Mouse (Mus musculus): ENCODE measurements around the gene Map3k14. TPM values are rescaled to one million over a fixed set of nuclear protein-coding genes. Genes with fewer than 3 reads are reported as not detected.

Gene Map3k14
- total RNA-seq, 2 experiments from 2014 or later = 3.7 to 3.8 TPM

DNA sequence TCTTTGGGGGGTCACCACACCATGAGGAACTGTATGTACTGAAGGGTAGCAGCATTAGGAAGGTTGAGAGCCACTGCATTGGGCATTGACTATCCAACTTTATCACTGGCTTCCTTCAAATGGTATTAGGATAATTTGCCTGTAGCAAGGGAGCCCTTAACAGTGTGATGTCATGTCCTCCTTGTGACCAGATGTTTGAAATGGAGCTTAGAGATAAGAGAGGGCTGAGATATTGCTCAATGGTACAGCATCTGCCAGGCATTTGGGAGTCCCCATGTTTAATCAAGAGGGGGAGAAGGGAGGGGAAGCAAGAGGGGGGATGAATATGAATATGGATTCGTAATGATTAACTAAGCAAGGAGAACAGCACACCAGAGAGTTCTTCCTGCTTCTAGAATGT lies 51.9 kb downstream of the Map3k14 start:
- no peak for DNase-seq (ENCODE audit: low spot score in 2 of 2)

- no peak for DNase-seq (ENCODE audit: low spot score in 2 of 2)
Observed at GRCm38 (mm10) chr11:103213712-103214111, 53.6 kb downstream of the Map3k14 start.

- DNase-seq (ENCODE audit: low spot score in 2 of 2) = no peak
Observed at GRCm38 (mm10) chr11:103210291-103210690, 57.0 kb downstream of the Map3k14 start.

- DNase-seq (ENCODE audit: low spot score in 2 of 2) = no peak
Observed at GRCm38 (mm10) chr11:103208458-103208857, 58.8 kb downstream of the Map3k14 start, which contains the start of gene 1700023F06Rik. Gene 1700023F06Rik (minus strand): TSS chr11:103208558.

GRCm38 (mm10) chr11:103206203-103206602 lies 61.1 kb downstream of the Map3k14 start:
- no peak for DNase-seq (ENCODE audit: low spot score in 2 of 2)

- no peak for DNase-seq (ENCODE audit: low spot score in 2 of 2)
Observed at GRCm38 (mm10) chr11:103202376-103202775, 64.9 kb downstream of the Map3k14 start.

- peak; percentile 88 for DNase-seq (ENCODE audit: low spot score in 2 of 2)
Observed at GRCm38 (mm10) chr11:103201664-103202063, 65.6 kb downstream of the Map3k14 start.

- DNase-seq (ENCODE audit: low spot score in 2 of 2) = peak; percentile 68 to 80
Observed at GRCm38 (mm10) chr11:103198911-103199803, 68.1 kb downstream of the Map3k14 start.

GRCm38 (mm10) chr11:103198339-103198738 lies 68.9 kb downstream of the Map3k14 start:
- no peak for DNase-seq (ENCODE audit: low spot score in 2 of 2)

GRCm38 (mm10) chr11:103197340-103197739 lies 69.9 kb downstream of the Map3k14 start:
- no peak for DNase-seq (ENCODE audit: low spot score in 2 of 2)

- DNase-seq (ENCODE audit: low spot score in 2 of 2) = no peak
Observed at GRCm38 (mm10) chr11:103195656-103196055, 71.6 kb downstream of the Map3k14 start.

- no peak for DNase-seq (ENCODE audit: low spot score in 2 of 2)
Observed at GRCm38 (mm10) chr11:103195236-103195635, 72.0 kb downstream of the Map3k14 start.

DNA sequence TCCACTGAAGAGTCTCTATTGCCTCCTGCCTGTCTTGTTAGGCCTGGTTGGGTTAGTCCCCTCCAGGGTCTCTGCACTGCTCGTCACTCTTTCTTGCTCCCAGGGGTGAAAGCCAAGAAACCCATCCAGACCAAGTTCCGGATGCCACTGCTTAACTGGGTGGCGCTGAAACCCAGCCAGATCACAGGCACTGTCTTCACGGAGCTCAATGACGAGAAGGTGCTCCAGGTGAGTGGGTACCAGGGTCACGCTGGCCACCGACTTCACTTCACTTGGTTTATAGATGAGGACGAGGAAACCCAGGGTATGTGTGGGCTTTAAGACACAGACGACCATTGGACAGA lies 73.5 kb downstream of the Map3k14 start:
- no peak for DNase-seq (ENCODE audit: low spot score in 2 of 2)

DNA sequence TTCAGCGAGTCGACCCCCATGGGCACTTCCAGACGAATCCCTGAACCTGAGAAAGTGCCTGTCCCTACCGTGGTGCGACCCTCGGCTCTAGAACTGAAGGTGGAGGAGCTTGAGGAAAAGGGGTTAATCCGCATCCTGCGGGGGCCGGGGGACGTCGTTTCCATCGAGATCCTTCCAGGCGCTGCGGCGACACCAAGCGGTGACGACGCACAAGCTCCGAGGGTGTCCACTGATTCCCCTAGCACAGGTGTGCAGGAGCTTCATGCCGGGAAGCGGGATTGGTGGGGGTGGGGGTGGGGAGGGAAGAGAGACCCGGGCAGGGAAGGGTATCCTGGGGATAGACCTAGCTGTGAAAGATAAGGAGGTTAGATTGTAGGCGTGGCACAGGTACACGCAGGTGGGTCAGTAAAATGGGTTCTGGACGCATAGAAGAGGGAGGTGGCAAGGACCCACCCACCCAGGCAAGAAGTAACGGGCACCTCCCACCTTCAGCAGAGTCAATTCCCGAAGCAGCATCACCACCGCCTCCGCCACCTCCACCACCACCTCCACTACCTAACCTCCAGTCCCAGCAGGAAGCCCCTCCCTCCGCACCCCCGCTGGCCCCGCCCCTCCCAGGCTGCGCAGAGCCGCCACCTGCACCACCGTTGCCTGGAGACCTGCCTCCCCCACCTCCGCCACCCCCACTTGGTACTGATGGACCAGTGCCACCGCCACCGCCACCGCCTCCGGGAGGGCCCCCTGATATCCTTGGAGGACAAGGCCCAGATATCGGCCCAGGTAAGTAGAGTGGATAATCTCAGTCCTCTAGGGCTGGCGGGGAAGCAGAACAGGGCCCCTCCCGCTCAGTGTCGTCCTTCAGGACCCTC lies 74.1 kb downstream of the Map3k14 start:
- peak; percentile 71 to 78 for DNase-seq (ENCODE audit: low spot score in 2 of 2)

GRCm38 (mm10) chr11:103192230-103192955 lies 74.9 kb downstream of the Map3k14 start:
- peak in 1 of 2 experiments; percentile 55 for DNase-seq (ENCODE audit: low spot score in 2 of 2)

DNA sequence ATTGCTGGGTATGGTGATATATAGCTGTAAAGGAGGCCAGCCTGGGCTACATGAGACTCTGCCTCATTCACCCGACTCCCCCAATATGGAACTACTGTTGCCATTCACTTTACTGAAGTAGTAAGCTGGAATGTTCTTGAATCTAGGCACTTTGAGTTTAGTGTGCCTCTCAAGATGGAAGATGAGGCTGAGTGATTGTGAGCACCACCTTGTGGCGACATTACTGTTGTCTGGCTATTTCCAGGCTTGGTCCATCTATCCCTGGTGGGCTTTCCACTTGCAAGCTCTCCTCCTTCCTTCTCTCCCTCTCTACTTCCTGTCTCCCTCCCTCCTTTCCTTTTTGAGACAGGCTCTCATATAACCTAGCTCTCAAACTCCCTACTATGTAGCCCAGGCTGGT lies 82.4 kb downstream of the Map3k14 start:
- peak in 1 of 2 experiments; percentile 65 for DNase-seq (ENCODE audit: low spot score in 2 of 2)

DNA sequence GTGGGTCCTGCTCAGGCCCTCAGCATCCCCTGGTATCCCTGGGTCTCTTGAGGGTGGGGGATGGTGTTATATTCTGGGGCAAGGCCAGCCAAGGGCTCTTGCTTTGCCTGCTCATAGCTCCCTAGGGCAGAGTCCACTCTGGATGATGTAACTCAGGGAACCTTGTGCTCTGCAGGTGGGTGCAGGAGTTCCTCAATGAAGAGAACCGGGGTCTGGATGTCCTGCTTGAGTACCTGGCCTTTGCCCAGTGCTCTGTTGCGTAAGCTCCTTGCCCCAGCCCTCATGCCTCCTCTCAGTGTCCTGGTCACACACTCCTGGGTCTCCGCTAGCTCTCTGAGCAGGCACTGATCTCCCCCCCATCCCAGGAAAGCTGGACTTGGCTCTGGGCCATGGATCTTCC lies 85.4 kb downstream of the Map3k14 start:
- DNase-seq (ENCODE audit: low spot score in 2 of 2) = no peak

- DNase-seq (ENCODE audit: low spot score in 2 of 2) = no peak
Observed at GRCm38 (mm10) chr11:103181349-103181748, 85.9 kb downstream of the Map3k14 start.

DNA sequence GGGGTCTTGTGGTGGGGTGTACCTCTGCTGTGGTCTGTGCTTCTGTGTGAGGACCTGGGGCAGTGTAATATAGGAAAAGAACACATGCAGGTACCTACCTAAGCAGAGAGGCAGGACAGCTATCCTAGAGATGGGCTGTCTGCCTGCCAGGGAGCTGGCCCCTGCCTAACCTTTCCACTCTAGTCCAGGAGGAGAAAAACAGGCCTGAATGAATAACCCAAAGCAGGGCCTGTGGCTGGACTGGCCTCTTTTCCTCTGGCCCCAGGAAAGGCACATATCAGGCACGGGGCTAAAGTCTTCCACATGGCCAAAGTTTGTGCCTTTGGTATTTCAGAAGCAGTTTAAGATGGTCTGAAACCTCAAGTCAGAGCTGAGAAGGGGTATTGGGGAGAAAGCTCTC lies 86.8 kb downstream of the Map3k14 start:
- no peak for DNase-seq (ENCODE audit: low spot score in 2 of 2)

- no peak for DNase-seq (ENCODE audit: low spot score in 2 of 2)
Observed at GRCm38 (mm10) chr11:103178748-103179147, 88.5 kb downstream of the Map3k14 start.

- DNase-seq (ENCODE audit: low spot score in 2 of 2) = no peak
Observed at GRCm38 (mm10) chr11:103177815-103178485, 89.3 kb downstream of the Map3k14 start.
